In the genomic region with DNA sequence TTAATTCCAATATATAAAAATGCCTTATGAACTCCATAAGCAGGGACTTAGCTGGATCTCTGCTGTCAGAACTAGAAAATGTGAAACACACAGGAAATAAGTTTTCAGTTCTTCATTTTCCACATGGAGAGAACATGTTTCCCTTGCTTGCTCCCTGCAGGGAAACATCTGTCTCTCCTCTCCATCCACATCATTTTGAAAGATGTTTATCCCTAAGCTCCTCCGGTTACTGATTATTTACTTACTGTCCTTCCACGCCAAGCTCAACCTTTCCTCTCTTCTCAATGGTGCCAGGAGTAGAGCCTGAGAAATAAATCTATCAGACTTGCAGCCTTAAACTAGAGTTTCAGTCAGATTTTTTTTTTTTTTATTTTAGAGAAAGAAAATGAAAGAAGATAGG, we compare ENCODE assay signal across 22 mouse cellular contexts.
"Had no signal": no experiment of that assay in that cellular context is flagged by ENCODE, and none has a peak within 500 bp of the region (broad histone marks: within the 10 kb centered on the region; RNA-seq: fewer than 3 reads in every experiment).

No protein-coding gene starts in this region.

- H3K4me2 ChIP-seq: limb, embryonic 12.5 days; limb, embryonic 15.5 days; liver, embryonic 11.5 days; liver, embryonic 15.5 days; midbrain, embryonic 12.5 days; midbrain, embryonic 15.5 days; neural tube, embryonic 12.5 days; neural tube, embryonic 15.5 days had no signal

- H3K27me3 ChIP-seq: limb, embryonic 12.5 days; limb, embryonic 15.5 days; liver, embryonic 15.5 days; megakaryocyte, embryonic 14.5 days; midbrain, embryonic 12.5 days; midbrain, embryonic 15.5 days; neural tube, embryonic 12.5 days; neural tube, embryonic 15.5 days had no signal

- ATAC-seq: hindbrain, postnatal 0 days; inflammation-experienced regulatory T-cells, adult 6 months; intestine, embryonic 16.5 days; midbrain, embryonic 15.5 days had no signal

- H3K4me3 ChIP-seq: limb, embryonic 12.5 days; limb, embryonic 15.5 days; liver, embryonic 15.5 days; megakaryocyte, embryonic 14.5 days; midbrain, embryonic 12.5 days; midbrain, embryonic 15.5 days; neural tube, embryonic 12.5 days; neural tube, embryonic 15.5 days had no signal

- H3K27ac ChIP-seq: hindbrain, postnatal 0 days; limb, embryonic 12.5 days; limb, embryonic 15.5 days; liver, embryonic 15.5 days; macrophage; midbrain, embryonic 12.5 days; midbrain, embryonic 15.5 days; neural tube, embryonic 12.5 days; neural tube, embryonic 15.5 days had no signal

- DNase-seq: kidney, adult 18-20 months; kidney, adult 9 months; kidney, postnatal 14 days; kidney, postnatal 4 days; left cerebral cortex, postnatal 4 days; retina, postnatal 1 day; right cerebral cortex, postnatal 25 days; thymus, adult 18-20 months; thymus, postnatal 36 days had no signal

- H3K36me3 ChIP-seq: limb, embryonic 12.5 days; limb, embryonic 15.5 days; liver, embryonic 15.5 days; midbrain, embryonic 12.5 days; midbrain, embryonic 15.5 days; neural tube, embryonic 12.5 days; neural tube, embryonic 15.5 days had no signal

- H3K4me1 ChIP-seq: limb, embryonic 12.5 days; limb, embryonic 15.5 days; liver, embryonic 15.5 days; megakaryocyte, embryonic 14.5 days; midbrain, embryonic 12.5 days; midbrain, embryonic 15.5 days; neural tube, embryonic 12.5 days; neural tube, embryonic 15.5 days had no signal

- H3K9ac ChIP-seq: limb, embryonic 12.5 days; limb, embryonic 15.5 days; liver, embryonic 15.5 days; midbrain, embryonic 12.5 days; midbrain, embryonic 15.5 days; neural tube, embryonic 12.5 days; neural tube, embryonic 15.5 days had no signal

- H3K9me3 ChIP-seq: limb, embryonic 12.5 days; limb, embryonic 15.5 days; liver, embryonic 15.5 days; megakaryocyte, embryonic 14.5 days; midbrain, embryonic 12.5 days; midbrain, embryonic 15.5 days; neural tube, embryonic 12.5 days; neural tube, embryonic 15.5 days had no signal
